Mouse (Mus musculus) embryonic facial prominence, embryonic 11.5 days (tissue): ENCODE data around the gene Ifrd2. TPM values are rescaled to one million over a fixed set of nuclear protein-coding genes. Genes with fewer than 3 reads are reported as not detected.

Experiments
- ATAC-seq: fragments of 200-750 bp; cut with Nextera tagmentation; replicated peaks from 2 replicates; pipeline ENCODE4 v1.8.0; 2017; ENCODE audit warnings: low read depth; ENCODE audit not compliant: insufficient number of reproducible peaks, low FRiP score, low TSS enrichment
- DNase-seq: peaks from one replicate; pipeline ENCODE4 v3.0.0-alpha.2; 2015; ENCODE audit warnings: low spot score
- H3K27ac ChIP-seq: fragments of 300-500 bp; sonication (generic); replicated peaks from 2 replicates; pipeline ENCODE4 v1.5.1; 2014; ENCODE audit warnings: mild to moderate bottlenecking, low read depth, low read length, control low read depth
- H3K27me3 ChIP-seq: fragments of 300-500 bp; sonication (generic); 2 replicates; pipeline ENCODE4 v1.6.1; 2014; ENCODE audit warnings: mild to moderate bottlenecking, low read length, moderate library complexity, mixed read lengths; ENCODE audit not compliant: control insufficient read depth, insufficient read depth
- H3K36me3 ChIP-seq: fragments of 300-500 bp; sonication (generic); replicated peaks from 2 replicates; pipeline ENCODE4 v1.6.1; 2014; ENCODE audit warnings: low read depth, mild to moderate bottlenecking, low read length, moderate library complexity, mixed read lengths; ENCODE audit not compliant: control insufficient read depth, insufficient read depth
- H3K4me1 ChIP-seq: fragments of 300-500 bp; sonication (generic); 2 replicates; pipeline ENCODE4 v1.6.1; 2014; ENCODE audit warnings: low read length, mixed read lengths; ENCODE audit not compliant: control insufficient read depth, insufficient read depth
- H3K4me2 ChIP-seq: fragments of 300-500 bp; sonication (generic); 2 replicates; pipeline ENCODE4 v1.6.1; 2014; ENCODE audit warnings: low read depth, mild to moderate bottlenecking, control low read depth, low read length, moderate library complexity
- H3K4me3 ChIP-seq: fragments of 300-500 bp; sonication (generic); 2 replicates; pipeline ENCODE4 v1.5.1; 2014; ENCODE audit warnings: low read depth, low read length, control low read depth
- H3K9ac ChIP-seq: fragments of 300-500 bp; sonication (generic); replicated peaks from 2 replicates; pipeline ENCODE4 v1.6.1; 2014; ENCODE audit warnings: mild to moderate bottlenecking, control low read depth, low read length
- H3K9me3 ChIP-seq: fragments of 300-500 bp; sonication (generic); replicated peaks from 2 replicates; pipeline ENCODE4 v1.6.1; 2016; ENCODE audit warnings: mild to moderate bottlenecking, low read length, inconsistent platforms, mixed read lengths; ENCODE audit not compliant: control insufficient read depth
- WGBS: fragments of 180-500 bp; shearing (Covaris S2); extraction: QIAGEN DNeasy Blood & Tissue Kit; methylation state at CpG from one replicate; pipeline ENCODE4 v1.1.7; 2014; 5-methylcytosine and 5-hydroxymethylcytosine counted together
- polyA plus RNA-seq: library from polyadenylated mRNA; unstranded; fragments of >200 nt; fragmentation: Nextera tagmentation; extraction: Ambion mirVana; gene quantifications from 2 replicates; pipeline ENCODE4 v1.2.1, GENCODE M21; 2014

Ifrd2 gene
- polyA plus RNA-seq, 1 experiment from 2014 or later: 42.3 TPM

DNA sequence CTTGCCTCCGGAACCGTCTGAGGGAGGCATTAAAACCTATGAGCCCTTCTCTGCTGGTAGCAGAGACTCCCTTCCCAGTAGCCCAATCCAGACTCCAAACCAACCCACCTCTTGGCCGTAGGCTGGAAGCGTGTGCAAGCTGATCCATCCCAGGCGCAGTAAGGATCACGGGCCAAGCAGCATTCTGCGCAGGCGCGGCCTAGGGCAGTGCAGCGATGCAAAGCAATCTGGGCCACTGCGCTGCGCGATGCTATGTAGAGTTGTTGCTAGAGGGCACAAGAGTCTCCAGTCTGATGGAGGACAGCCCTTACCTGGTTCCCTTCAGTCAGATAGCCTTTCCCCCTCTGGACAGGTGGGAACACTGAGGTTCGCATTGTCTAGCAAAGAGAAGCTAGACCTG is 12.4 kb downstream of the Ifrd2 start:
- DNase-seq: peak; percentile 43
- Histone ChIP-seq H3K4me3 (no peak overlapping the region), H3K27me3 (no peaks in the 10 kb centered on the region), H3K9me3 (no peaks in the 10 kb centered on the region), H3K36me3 (no peaks in the 10 kb centered on the region), H3K4me1 (peaks cover 3% of the 10 kb centered on the region), H3K9ac (no peak overlapping the region), H3K4me2 (no peak overlapping the region; the same call in 1 of the 2 replicates), H3K27ac (no peak overlapping the region)
- no peak for ATAC-seq
- WGBS: 57% methylated on average over 14 of the region's 14 CpGs

DNA sequence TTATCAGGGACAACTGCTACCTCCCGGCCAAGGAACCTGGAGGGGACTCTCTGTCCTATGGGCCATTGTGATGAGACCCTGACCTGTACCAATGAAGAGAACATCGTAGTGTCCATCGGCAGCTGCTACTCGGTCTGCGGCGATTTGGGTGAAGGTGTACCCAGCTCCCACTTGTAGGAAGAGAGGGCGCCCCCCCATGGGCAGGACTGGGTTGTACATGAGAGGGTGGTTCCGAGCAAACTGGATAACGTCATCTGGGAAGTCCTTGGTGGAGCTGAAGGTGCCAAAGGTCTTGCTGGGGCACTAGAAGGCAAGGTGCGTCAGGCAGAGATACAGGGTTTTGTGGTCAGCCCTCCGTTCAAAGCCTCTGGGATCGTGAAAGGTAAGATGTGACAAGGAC is 13.3 kb downstream of the Ifrd2 start:
- Histone ChIP-seq H3K27me3 (no peaks in the 10 kb centered on the region), H3K9me3 (no peaks in the 10 kb centered on the region), H3K4me3 (no peak overlapping the region), H3K4me2 (no peak overlapping the region), H3K36me3 (no peaks in the 10 kb centered on the region), H3K9ac (no peak overlapping the region), H3K27ac (no peak overlapping the region), H3K4me1 (peaks cover 4% of the 10 kb centered on the region)
- no peak for ATAC-seq
- WGBS: 83% methylated on average over 12 of the region's 12 CpGs
- DNase-seq: no peak

DNA sequence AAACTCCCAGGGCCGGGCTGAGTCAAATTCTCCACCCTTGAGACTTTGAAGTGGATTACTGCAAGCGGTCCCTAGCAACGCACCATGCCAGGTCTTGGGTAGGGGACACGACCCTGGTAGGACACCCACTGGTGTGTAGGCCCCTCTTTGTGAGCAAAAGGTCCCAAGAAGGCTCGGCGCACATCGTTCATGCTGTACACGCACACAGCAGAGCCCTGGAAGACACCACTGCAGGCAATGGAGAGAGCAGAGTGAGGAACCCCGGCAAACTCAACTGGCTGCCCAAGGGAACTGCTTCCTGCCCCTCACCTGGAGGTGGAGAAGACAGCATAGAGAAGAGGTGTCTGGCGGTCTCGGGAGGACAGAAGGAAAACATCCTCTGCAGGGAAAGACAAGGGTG is 13.8 kb downstream of the Ifrd2 start:
- Histone ChIP-seq H3K27me3 (no peaks in the 10 kb centered on the region), H3K4me2 (no peak overlapping the region), H3K27ac (no peak overlapping the region), H3K4me3 (no peak overlapping the region), H3K9ac (no peak overlapping the region), H3K9me3 (no peaks in the 10 kb centered on the region), H3K36me3 (no peaks in the 10 kb centered on the region), H3K4me1 (peaks cover 4% of the 10 kb centered on the region)
- no peak for DNase-seq
- ATAC-seq: no peak
- 87% methylated on average over 11 of the region's 11 CpGs for WGBS

DNA sequence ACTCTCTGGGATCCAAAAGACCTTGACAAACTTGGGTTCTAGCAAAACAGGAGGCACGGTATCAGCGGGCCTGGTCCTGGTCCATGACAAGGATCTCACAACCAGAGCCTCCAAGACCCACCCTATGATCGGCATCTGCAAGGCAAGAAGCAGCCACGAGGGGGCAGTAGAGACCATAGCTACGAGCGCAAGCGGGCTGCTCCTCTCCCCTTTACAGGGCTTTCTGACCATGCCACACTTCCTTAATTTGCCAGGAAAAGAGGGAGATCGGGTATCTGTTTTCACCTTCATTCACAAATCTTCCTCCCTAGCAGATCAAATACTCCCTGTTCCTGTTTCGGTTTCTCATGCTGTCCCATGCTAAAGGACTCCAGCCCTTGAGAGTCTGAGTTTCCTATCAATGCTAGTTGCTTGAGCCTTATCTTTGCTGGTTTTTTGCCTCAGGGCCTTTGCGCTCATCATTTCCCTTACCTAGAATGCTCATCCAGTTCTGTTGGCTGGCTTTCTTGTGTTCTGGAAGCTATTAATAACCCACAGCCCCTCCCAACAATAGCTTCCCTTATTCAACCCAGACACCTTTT is 14.7 kb downstream of the Ifrd2 start:
- Histone ChIP-seq H3K4me1 (peaks cover 7% of the 10 kb centered on the region), H3K27me3 (no peaks in the 10 kb centered on the region), H3K27ac (no peak overlapping the region), H3K9me3 (no peaks in the 10 kb centered on the region), H3K4me2 (no peak overlapping the region), H3K9ac (no peak overlapping the region; the same call in 1 of the 2 replicates), H3K4me3 (no peak overlapping the region), H3K36me3 (no peaks in the 10 kb centered on the region)
- 10% methylated on average over 10 of the region's 10 CpGs for WGBS
- DNase-seq: peak; percentile 95
- ATAC-seq: peak; percentile 35; the same call in 1 of the 2 replicates

DNA sequence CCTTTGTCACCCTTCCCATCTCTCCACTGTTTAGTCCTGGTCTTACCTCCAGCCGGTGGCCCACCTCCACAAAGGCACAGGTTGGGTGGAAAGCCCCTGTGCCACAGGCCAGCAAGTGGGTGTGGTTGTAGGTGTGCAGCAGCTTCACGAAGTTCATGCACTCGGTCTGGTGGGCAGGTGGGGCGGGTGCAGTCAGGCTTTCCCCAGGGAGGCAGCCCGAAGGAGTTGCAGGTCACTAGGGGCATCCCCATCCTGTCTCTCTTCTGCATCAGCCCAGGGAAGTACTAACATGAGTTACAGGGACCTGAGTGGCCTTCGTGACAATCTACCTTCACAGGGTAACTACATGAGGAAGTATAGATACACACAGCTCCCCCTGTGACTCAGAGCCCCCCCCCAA is 15.8 kb downstream of the Ifrd2 start:
- H3K27me3 ChIP-seq: no peaks in the 10 kb centered on the region
- peaks cover 13% of the 10 kb centered on the region for H3K4me1 ChIP-seq
- no peak overlapping the region for H3K4me3 ChIP-seq
- no peaks in the 10 kb centered on the region for H3K36me3 ChIP-seq
- H3K27ac ChIP-seq: no peak overlapping the region
- H3K9me3 ChIP-seq: no peaks in the 10 kb centered on the region
- ATAC-seq: no peak
- H3K9ac ChIP-seq: no peak overlapping the region
- H3K4me2 ChIP-seq: no peak overlapping the region
- WGBS: 82% methylated on average over 6 of the region's 6 CpGs
- DNase-seq: no peak

DNA sequence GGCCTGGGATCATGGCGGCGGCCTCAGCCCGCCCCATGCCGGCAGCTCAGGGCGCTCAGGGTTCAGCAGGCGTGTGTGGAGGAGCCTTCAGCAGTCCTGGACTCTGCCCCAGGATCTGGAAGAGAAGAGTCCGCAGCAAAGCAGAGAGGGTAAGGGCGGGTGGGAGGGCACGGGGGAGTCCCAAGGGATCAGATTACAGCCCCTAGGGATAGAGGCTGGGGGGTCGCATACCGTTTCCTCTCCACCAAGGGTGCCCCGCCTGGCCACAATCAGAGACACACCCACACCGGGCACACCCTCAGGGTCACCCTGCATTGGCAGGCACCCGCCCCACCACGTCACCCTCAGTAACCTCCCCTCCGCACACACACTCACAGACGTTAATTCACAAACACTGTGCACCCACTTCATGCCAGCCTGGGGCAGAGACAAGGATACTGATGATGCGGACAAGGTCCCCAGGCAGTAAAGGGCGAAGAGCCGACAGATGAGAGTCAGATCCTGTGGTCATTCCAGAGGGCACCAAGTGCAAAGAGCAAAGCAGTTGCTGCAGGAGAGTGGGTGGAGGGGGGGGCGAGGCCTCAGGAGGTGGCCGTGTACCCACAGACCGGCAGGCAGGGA is 17.7 kb downstream of the Ifrd2 start:
- ATAC-seq (0 out of 2 replicates have a peak, but pooled peaks have one; percentile 8), DNase-seq (no peak)
- no peak overlapping the region for H3K4me3 ChIP-seq
- H3K4me1 ChIP-seq: peaks cover 13% of the 10 kb centered on the region
- H3K4me2 ChIP-seq: peak overlapping the region; percentile 11; the same call in 1 of the 2 replicates
- H3K9me3 ChIP-seq: no peaks in the 10 kb centered on the region
- no peak overlapping the region for H3K27ac ChIP-seq
- H3K27me3 ChIP-seq: no peaks in the 10 kb centered on the region
- H3K36me3 ChIP-seq: no peaks in the 10 kb centered on the region
- peak overlapping the region; percentile 35 for H3K9ac ChIP-seq
- WGBS: 37% methylated on average over 22 of the region's 23 CpGs

DNA sequence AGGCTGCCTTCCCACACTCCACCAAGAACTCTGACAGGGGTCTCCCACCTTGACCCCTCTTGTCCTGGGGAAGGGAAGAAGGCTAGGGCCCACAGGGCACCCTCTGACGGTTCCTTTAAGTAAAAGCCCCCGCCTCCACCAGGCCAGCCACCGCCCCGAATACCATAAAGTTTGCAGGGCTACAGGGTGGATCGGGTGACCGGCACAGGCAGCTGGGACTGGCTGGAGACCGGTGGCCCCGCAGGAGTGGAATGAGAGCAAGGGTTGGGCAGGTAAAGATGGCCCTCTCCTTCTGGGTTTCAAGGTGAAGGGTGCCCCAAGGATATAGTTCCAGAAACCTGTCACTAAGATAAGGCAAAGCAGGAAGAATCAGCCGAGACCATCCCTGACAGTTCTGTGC is 19.1 kb downstream of the Ifrd2 start:
- 0 out of 2 replicates have a peak overlapping the region, but pooled peaks have one; percentile 10 for H3K4me2 ChIP-seq
- H3K4me1 ChIP-seq: peaks cover 13% of the 10 kb centered on the region
- H3K9ac ChIP-seq: no peak overlapping the region; the same call in 1 of the 2 replicates
- no peaks in the 10 kb centered on the region for H3K9me3 ChIP-seq
- DNase-seq (no peak), ATAC-seq (no peak)
- no peaks in the 10 kb centered on the region for H3K36me3 ChIP-seq
- H3K4me3 ChIP-seq: no peak overlapping the region
- WGBS: 9% methylated on average over 9 of the region's 9 CpGs
- no peak overlapping the region for H3K27ac ChIP-seq
- no peaks in the 10 kb centered on the region for H3K27me3 ChIP-seq

DNA sequence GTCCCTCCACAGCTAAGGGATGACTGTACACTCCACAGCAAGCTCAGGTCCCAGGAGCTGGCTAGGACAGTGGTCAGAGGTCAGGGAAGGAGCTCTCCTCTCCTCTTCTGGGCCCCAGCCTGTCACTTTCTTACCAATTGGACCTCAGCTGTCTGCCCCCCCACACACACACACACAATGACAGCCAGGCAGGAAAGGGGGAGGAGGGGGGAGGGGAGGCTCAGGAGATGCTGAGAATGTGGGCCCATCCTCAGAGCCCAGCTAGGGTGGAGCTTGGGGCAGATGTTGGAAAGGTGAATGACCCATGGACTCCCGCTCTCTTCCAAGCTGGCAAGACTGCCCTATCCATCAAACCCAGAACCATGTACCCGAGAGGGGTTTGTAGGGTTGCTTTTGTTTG is 19.6 kb downstream of the Ifrd2 start:
- DNase-seq: no peak

More for the DNA sequence above, 19.6 kb downstream of the Ifrd2 start:
- peaks cover 13% of the 10 kb centered on the region for H3K4me1 ChIP-seq
- no peak for ATAC-seq
- no peaks in the 10 kb centered on the region for H3K36me3 ChIP-seq
- no peaks in the 10 kb centered on the region for H3K9me3 ChIP-seq
- no peak overlapping the region for H3K4me3 ChIP-seq
- H3K27me3 ChIP-seq: no peaks in the 10 kb centered on the region
- 72% methylated on average over 2 of the region's 2 CpGs for WGBS
- 0 out of 2 replicates have a peak overlapping the region, but pooled peaks have one; percentile 10 for H3K4me2 ChIP-seq
- no peak overlapping the region; the same call in 1 of the 2 replicates for H3K9ac ChIP-seq
- no peak overlapping the region for H3K27ac ChIP-seq
